In genomic region chr4:116110695-116111094, GRCm38 (mm10) we compare ENCODE assay signal across 15 mouse cellular contexts.
"Had no signal": no experiment of that assay in that cellular context is flagged by ENCODE, and none has a peak within 500 bp of the region (broad histone marks: within the 10 kb centered on the region; RNA-seq: fewer than 3 reads in every experiment).

No protein-coding gene starts in this region.

- H3K27me3 ChIP-seq: neural tube, embryonic 12.5 days; neural tube, embryonic 13.5 days; neural tube, embryonic 15.5 days; stomach, embryonic 15.5 days had no signal

- H3K9me3 ChIP-seq: neural tube, embryonic 12.5 days; neural tube, embryonic 13.5 days; neural tube, embryonic 15.5 days; stomach, embryonic 15.5 days had no signal

- H3K27ac ChIP-seq: neural tube, embryonic 12.5 days; neural tube, embryonic 13.5 days; neural tube, embryonic 15.5 days; stomach, embryonic 15.5 days; stomach, postnatal 0 days had no signal

- H3K4me2 ChIP-seq: neural tube, embryonic 12.5 days; neural tube, embryonic 13.5 days; neural tube, embryonic 15.5 days; stomach, embryonic 15.5 days had no signal

- DNase-seq: right cerebral cortex, adult 18-20 months; right cerebral cortex, postnatal 14 days; right cerebral cortex, postnatal 25 days; right cerebral cortex, postnatal 4 days; spleen, adult 18-20 months; thymus, adult 18-20 months; thymus, postnatal 14 days; thymus, postnatal 25 days; thymus, postnatal 36 days; thymus, postnatal 4 days had no signal

- H3K4me3 ChIP-seq: neural tube, embryonic 12.5 days; neural tube, embryonic 13.5 days; neural tube, embryonic 15.5 days; stomach, embryonic 15.5 days had no signal

- H3K36me3 ChIP-seq: neural tube, embryonic 15.5 days; stomach, embryonic 15.5 days had no signal

- H3K9ac ChIP-seq: neural tube, embryonic 12.5 days; neural tube, embryonic 13.5 days; neural tube, embryonic 15.5 days; stomach, embryonic 15.5 days had no signal

- H3K4me1 ChIP-seq: neural tube, embryonic 12.5 days; neural tube, embryonic 13.5 days; neural tube, embryonic 15.5 days; stomach, embryonic 15.5 days had no signal
